Mouse (Mus musculus) ES-E14 (cell line): ENCODE measurements around the gene Gstm3. TPM values are rescaled to one million over a fixed set of nuclear protein-coding genes. Genes with fewer than 3 reads are reported as not detected.
"Not testable (repeated sequence)": the region's sequence is repeated elsewhere in the genome, so short reads cannot be mapped to it uniquely, and the experiment has no call there.

Source experiments
- DNase-seq: peaks from one replicate; pipeline ENCODE4 v3.0.0-alpha.2; 2013; ENCODE audit warnings: low read depth, low spot score
- H3K27ac ChIP-seq: 2 replicates; pipeline ENCODE4 v1.5.1; 2012; ENCODE audit warnings: low read depth, mild to moderate bottlenecking, low read length, moderate library complexity, mixed read lengths; ENCODE audit not compliant: poor library complexity, insufficient read depth, severe bottlenecking
- H3K36me3 ChIP-seq: 2 replicates; pipeline ENCODE4 v1.6.1; 2012; ENCODE audit warnings: mild to moderate bottlenecking, low read length, moderate library complexity, mixed read lengths; ENCODE audit not compliant: control insufficient read depth, poor library complexity, insufficient read depth, severe bottlenecking
- H3K4me1 ChIP-seq, 2 experiments: fragments of 150-350 bp in 1 of 2; sonication (generic) in 1 of 2; 2 replicates each; pipeline ENCODE4 v1.6.1; 2012; ENCODE audit warnings: low read length in 2 of 2, mild to moderate bottlenecking in 1 of 2, mixed read lengths in 1 of 2; ENCODE audit not compliant: control insufficient read depth in 2 of 2, insufficient read depth in 2 of 2, poor library complexity in 1 of 2
- H3K4me3 ChIP-seq, 2 experiments: fragments of 150-350 bp in 1 of 2; sonication (generic) in 1 of 2; 2 replicates each; pipeline ENCODE4 v1.5.1; 2012; ENCODE audit warnings: low read length in 2 of 2, low read depth in 1 of 2, mild to moderate bottlenecking in 1 of 2, mixed read lengths in 1 of 2; ENCODE audit not compliant: insufficient read depth in 1 of 2, poor library complexity in 1 of 2, severe bottlenecking in 1 of 2
- H3K9ac ChIP-seq: 2 replicates; pipeline ENCODE4 v1.6.1; 2012; ENCODE audit warnings: low read depth, mild to moderate bottlenecking, low read length, mixed read lengths; ENCODE audit not compliant: poor library complexity, insufficient read depth, severe bottlenecking
- H3K9me3 ChIP-seq: fragments of 150-350 bp; sonication (generic); 2 replicates; pipeline ENCODE4 v1.6.1; 2012; ENCODE audit warnings: low read depth, mild to moderate bottlenecking, low read length; ENCODE audit not compliant: control insufficient read depth, insufficient read depth
- CHD2 ChIP-seq: IDR thresholded peaks from 2 replicates; pipeline ENCODE4 v1.6.1; 2014; ENCODE audit warnings: mild to moderate bottlenecking, low read depth, low read length, inconsistent platforms
- HCFC1 ChIP-seq: IDR thresholded peaks from 2 replicates; pipeline ENCODE4 v1.6.1; 2012; ENCODE audit warnings: low read length, inconsistent platforms, borderline replicate concordance; ENCODE audit not compliant: insufficient read depth
- MAFK ChIP-seq: IDR thresholded peaks from 2 replicates; pipeline ENCODE4 v1.6.1; 2014; ENCODE audit warnings: mild to moderate bottlenecking, low read depth, low read length, inconsistent platforms; ENCODE audit not compliant: insufficient read depth
- ZC3H11A ChIP-seq: IDR thresholded peaks from 2 replicates; pipeline ENCODE4 v1.6.1; 2012; ENCODE audit warnings: low read depth, mild to moderate bottlenecking, inconsistent platforms, low read length, borderline replicate concordance
- ZNF384 ChIP-seq: IDR thresholded peaks from 2 replicates; pipeline ENCODE4 v1.6.1; 2012; ENCODE audit warnings: low read depth, low read length, inconsistent platforms
- in situ Hi-C, 2 experiments: fragments of 600-800 bp; cut with MboI; formaldehyde crosslinking; loops; one replicate each; pipeline ENCODE4 v1.15.1; 2025; ENCODE audit warnings: low sequenced_read_pairs in 2 of 2, inconsistent platforms in 1 of 2; ENCODE audit not compliant: unreplicated experiment in 2 of 2
- total RNA-seq: library from RNA; depleted of rRNA; stranded (reverse); fragments of 300-350 nt; gene quantifications from 2 replicates; pipeline ENCODE4 v1.2.3, GENCODE M21; 2012

Gstm3 gene
- total RNA-seq, 1 experiment: not detected

DNA sequence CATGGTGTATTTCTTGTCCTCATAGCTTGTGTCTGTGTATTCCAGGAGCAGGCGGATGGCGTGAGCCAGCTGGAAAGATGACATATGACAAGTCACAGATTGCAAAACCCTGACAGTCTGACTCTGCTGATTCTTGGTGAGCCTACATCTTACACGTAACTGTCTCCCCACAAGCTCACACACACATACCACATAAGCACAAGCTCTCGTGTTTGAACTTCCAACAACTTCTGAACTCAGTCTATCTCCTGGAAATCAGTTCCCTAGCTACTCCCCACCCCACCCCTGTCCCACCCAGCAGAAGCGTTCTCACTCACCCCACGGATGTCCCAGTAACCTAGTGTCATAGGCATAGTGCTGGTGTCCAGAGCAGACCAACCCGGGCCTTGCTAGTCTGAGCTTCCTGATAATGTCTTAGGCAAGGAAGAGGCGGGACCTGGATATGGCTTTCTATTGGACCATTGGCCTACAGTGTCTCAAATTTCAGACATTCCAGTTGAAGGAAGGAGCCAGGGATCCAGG, 17.0 kb upstream of the Gstm3 start, which contains the start of gene Gstm2:
Gene Gstm2 (minus strand): TSS at position 413 of the 522 bp plus-strand sequence.
- Histone ChIP-seq H3K4me1 (peaks cover 0 to 9% of the 10 kb centered on the region in 2 experiments; a peak in 1 of 4 replicates), H3K4me3 (peak within 1 kb of the TSS in 1 of 2 experiments; percentile 45; a peak in 2 of 4 replicates), H3K9ac (peak within 1 kb of the TSS; percentile 47; the same call in 1 of the 2 replicates), H3K36me3 (peaks cover 2% of the 10 kb centered on the region; the same call in 1 of the 2 replicates), H3K9me3 (no peaks in the 10 kb centered on the region), H3K27ac (0 out of 2 replicates have a peak within 1 kb of the TSS, but pooled peaks have one; percentile 15)
- no peak for TF ChIP-seq ZNF384
- TF ChIP-seq HCFC1: no peak
- no peak for TF ChIP-seq MAFK
- no peak for TF ChIP-seq CHD2
- TF ChIP-seq ZC3H11A: no peak
- in situ Hi-C loops: no loop called here
- DNase-seq: no peak

DNA sequence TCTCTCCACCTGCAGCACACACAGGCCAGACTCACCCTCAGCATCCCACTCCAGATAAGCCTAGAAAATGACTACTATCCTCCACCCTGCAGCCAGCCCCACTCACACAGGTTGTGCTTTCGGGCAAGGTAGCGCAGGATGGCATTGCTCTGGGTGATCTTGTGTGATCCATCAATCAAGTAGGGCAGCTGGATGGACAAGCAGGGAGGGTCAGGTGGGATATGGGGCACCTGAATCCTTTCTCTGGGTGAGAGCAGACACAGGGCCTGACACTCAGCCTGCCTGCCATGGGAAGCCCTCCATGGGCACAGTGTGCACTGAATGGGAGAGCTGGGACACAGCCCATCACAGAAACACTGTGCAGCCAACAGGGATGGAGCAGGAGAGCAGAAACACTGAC, 16.1 kb upstream of the Gstm3 start:
- H3K4me1 ChIP-seq, H3K9ac ChIP-seq, DNase-seq, H3K9me3 ChIP-seq, H3K4me3 ChIP-seq, H3K36me3 ChIP-seq, H3K27ac ChIP-seq, in situ Hi-C loops: not testable (repeated sequence)

GRCm38 (mm10) chr3:107984471-107984870, 15.4 kb upstream of the Gstm3 start:
- in situ Hi-C loops: no loop called here
- Histone ChIP-seq H3K9me3 (no peaks in the 10 kb centered on the region), H3K36me3 (peaks cover 2% of the 10 kb centered on the region; the same call in 1 of the 2 replicates), H3K27ac (no peak overlapping the region), H3K9ac (no peak overlapping the region), H3K4me1 (peaks cover 0 to 9% of the 10 kb centered on the region in 2 experiments; a peak in 1 of 4 replicates), H3K4me3 (no peak overlapping the region)
- no peak for DNase-seq
- TF ChIP-seq CHD2: no peak
- no peak for TF ChIP-seq ZC3H11A
- no peak for TF ChIP-seq HCFC1
- TF ChIP-seq ZNF384: no peak
- no peak for TF ChIP-seq MAFK

DNA sequence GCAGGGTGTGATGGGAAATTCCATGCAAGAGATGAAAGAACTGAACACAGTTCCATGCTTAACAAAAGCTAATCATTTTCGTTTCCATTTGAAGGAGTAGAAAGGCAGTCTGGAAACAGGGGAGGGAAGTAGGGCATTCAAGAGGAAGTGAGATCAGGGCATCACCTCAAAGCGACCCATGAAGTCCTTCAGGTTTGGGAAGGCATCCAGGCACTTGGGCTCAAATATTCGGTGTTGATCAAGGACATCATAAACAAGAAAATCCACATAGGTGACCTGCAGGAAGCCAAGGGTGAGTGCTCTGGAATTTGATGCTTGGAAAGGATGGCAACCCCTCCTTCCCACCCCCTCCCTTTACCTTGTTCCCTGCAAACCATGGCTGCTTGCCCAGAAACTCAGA, 14.7 kb upstream of the Gstm3 start:
- in situ Hi-C loops: no loop called here
- peaks cover 2% of the 10 kb centered on the region; the same call in 1 of the 2 replicates for H3K36me3 ChIP-seq
- H3K4me1 ChIP-seq: peaks cover 0 to 9% of the 10 kb centered on the region in 2 experiments; a peak in 1 of 4 replicates
- TF ChIP-seq ZNF384 (no peak), MAFK (no peak), CHD2 (no peak), HCFC1 (no peak), ZC3H11A (no peak)
- no peaks in the 10 kb centered on the region for H3K9me3 ChIP-seq
- no peak overlapping the region for H3K4me3 ChIP-seq
- no peak for DNase-seq
- H3K27ac ChIP-seq: no peak overlapping the region
- H3K9ac ChIP-seq: no peak overlapping the region

GRCm38 (mm10) chr3:107982726-107983125, 13.6 kb upstream of the Gstm3 start:
- Histone ChIP-seq H3K4me1 (peaks cover 0 to 9% of the 10 kb centered on the region in 2 experiments; a peak in 1 of 4 replicates), H3K9ac (no peak overlapping the region), H3K27ac (no peak overlapping the region), H3K36me3 (peaks cover 2% of the 10 kb centered on the region; the same call in 1 of the 2 replicates), H3K4me3 (no peak overlapping the region), H3K9me3 (no peaks in the 10 kb centered on the region)
- in situ Hi-C loops: no loop called here
- TF ChIP-seq ZNF384 (no peak), MAFK (no peak), ZC3H11A (no peak), CHD2 (no peak), HCFC1 (no peak)
- DNase-seq: no peak
